Mouse (Mus musculus): Measurements from ENCODE around the gene Cst6.

The Cst6 gene

DNA sequence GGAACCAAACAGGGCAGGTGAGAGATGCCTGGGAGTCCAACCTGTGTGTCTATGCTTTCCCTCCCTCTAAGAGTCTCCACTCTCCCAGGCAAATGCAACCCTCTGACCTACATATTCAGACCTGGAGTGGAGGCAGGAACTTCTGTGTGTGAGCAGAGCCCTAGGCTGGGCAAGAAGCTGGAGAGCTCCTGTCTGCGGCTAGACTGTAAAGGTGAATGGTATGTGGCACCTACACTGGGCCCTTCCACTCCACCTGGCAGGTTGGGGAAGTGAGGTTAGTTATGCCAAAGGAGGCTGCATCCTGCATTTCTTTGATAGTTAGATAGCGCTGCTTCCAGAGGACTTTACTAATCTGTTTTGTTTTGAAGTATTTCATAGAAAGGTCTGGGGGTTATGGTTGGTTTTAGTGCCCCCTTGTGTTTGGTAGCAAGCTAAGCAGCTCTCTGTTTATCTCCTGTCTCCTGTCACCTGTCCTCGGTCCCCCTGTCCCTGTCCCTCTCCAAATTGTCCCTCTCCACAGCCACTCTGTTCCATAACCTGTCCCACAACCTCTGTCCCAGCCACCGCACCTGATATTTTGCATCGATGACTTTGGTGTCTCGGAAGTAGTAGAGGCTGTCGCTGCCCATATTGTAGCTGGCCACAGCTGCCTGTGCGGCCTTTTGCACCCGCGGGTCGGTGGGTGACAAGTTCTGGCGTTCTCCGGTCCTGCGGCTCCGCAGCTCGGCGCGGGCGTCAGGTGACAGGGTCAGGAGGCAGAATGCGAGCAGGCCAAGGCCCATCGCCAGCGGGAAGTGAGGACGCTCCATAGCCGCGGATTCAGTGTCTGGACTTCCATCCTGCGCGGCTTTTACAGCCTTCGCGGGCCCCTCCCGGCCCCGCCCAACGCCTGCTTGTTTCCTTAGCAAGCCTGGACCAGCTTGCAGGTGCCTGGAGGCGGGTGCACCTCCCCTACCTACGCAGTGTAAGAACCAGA lies 560 bp downstream of the Cst6 start:
- no peak for DNase-seq

DNA sequence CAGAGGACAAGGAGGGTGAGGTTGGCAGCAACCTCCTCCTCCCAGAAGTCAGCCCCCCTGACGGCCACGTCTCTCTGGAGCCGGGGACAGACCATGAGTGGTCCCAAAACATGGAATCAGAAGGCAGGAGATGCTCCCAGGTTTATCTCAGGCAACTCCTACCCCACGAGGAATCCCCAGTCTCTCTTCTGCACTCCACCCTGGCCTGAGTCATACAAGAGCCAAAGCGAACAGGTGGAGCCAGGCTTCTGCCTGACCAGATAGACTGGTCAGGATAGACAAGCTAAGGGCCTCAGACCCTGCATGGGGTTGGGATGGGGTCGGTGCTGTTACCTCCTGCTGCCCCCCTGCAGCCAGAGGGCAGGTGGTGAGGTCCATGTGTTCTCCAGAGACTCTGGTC lies 1.3 kb downstream of the Cst6 start:
- DNase-seq = no peak

DNA sequence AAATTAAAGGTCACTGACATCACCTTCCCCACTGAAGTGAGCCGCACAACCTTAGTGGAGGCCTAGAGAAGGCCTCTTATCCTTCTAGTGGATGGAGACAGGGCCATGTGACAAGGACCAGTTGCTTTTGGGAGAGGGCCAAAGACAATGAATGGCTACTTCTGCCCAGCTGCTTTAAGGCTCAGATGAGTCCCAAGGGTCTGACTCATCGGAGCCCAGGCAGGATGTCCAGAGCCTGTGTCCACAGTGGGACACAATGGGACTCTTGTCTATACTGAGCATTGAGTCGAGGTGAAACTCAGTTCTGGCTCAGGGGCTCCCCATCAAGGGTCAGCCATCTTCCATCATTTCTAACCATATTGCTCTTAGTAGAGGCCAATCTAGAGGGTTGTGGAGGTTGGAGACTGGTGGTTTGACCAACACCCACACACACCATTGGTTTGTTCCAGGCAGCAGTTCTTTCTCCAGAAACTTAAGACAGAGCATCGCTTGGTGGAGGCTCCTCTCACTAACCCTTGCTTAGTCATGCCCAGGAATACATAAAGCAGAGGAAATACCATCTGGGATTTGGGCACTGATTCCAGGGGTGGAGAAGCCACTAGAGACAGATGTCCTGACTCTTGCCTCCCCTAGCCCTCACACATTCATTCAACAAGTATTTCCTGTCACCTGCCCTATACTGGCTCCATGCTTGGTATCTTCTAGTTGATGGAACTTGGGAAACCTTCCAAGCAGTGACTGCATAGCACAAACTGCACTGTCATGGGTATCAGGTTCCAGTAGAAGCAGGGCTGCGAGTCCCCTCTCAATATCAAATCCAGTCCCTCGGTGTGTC lies 3.9 kb downstream of the Cst6 start:
- DNase-seq = no peak

DNA sequence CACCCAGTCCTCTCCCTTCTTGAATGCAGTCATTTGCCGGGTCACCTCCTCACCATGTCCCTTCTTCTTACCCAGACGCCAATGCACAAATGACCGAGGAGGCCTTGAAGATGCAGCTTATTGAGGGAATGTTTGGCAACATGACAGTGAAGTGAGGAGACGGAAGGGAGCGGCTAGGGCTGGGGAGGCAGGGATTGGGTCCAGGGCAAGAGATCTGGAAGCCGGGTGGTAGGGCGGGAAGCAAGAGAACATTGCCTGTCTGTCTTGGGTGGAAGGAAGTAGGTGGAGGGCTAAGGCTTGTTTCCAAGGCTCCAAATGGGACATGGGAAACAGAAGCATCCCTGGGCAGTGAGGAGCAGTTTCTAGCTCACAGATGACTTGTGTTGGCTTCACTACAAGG lies 8.0 kb downstream of the Cst6 start:
- no peak for DNase-seq

DNA sequence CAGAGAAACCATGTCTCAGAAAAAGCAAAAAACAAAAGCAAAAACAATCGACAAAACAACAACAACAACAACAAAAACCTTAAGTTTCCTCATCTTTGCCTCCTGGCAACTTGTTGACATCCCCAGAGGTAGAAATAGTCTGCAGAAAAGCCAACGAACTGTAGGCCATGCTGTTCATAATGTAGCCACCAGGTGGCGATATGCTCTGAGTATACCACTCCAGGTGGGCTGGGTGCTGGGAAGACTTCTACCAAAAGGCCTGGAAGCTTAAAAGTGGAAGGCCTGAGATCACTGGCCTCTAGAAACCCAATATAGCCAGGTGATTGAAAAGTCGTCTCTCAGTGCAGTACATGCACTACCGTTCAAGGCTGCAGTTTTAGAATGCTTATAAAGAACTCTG lies 11.4 kb downstream of the Cst6 start:
- DNase-seq = peak; percentile 37 to 53

DNA sequence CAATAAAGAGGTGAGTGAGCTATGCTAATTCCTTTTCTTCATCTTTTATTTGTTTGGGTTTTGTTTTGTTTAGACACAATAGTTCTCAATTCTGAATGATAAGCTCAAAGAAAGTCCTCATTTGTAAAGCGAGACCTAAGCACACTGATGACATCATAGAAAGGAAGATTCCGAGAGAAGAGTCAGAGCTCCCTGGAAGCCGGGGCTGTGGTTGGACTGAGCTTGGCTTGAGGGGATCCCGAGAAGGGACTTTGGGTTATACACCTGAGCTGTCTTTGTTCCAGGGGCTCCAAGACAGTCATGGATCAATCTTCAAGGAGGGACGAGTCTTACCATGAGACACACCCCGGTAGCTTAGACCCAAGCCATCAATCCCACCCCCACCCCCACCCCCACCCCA lies 13.9 kb downstream of the Cst6 start, which contains the start of gene Catsper1:
TSS of gene Catsper1 (plus strand) at position 301 of the 400 bp plus-strand sequence.
- no peak for DNase-seq

DNA sequence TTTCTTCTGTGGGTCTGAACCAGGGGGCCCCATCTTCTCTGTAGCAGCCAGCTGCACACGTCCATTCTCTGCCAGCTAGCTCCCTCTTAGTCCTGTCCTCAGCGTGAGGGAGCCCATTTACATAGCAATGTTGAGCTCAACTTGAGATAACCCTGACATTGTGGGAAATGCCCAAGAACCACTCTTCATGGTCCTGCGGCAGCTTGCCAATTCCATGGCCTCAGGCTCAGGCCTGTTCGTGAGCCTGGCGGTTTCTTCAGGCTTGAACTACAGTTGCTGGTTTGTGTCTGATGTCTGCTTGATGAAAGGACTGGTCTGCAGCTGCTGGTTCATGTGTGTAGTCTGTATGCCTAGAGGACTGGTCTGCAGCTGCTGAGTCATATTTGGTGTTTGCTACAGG lies 14.6 kb downstream of the Cst6 start:
- DNase-seq = no peak

DNA sequence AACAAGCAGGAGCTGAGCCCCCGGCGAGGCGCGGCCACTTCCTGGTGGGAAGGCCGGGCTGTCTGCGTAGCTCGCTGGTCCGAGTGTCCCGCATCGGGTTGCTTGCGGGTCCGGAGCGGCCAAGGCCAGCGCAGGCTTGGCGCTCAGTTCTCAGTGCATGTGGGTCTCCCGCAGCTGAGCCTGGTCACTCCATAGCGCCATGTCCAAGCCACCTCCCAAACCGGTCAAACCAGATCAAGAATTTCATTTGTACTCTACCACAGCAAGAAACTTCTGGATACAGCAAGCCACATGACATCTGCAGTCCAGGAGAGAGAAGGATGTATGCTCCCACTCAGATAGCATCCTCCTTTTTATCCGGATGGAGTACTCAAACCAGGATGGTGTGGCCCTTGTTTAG lies 21.4 kb downstream of the Cst6 start:
- no peak for DNase-seq

DNA sequence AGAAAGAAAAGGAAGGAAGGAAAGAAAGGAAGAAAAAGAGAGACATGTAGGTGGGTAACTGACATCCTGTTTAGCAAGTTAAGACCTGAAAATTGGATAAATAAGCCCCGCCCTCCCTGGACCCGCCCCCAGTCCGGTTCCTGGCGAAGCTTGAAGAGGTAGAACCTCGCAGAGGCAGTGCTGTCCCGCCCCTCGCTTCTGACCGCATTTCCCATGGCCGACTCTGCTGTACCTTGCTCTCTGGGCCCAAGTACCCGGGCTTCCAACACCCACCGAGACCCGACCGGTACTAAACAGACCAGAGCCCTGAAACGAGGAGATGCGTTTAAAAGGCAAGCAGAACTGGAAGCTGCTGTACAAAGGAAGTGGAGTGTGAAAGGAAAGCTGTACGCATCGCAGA lies 25.6 kb downstream of the Cst6 start:
- peak; percentile 35 to 39 for DNase-seq

DNA sequence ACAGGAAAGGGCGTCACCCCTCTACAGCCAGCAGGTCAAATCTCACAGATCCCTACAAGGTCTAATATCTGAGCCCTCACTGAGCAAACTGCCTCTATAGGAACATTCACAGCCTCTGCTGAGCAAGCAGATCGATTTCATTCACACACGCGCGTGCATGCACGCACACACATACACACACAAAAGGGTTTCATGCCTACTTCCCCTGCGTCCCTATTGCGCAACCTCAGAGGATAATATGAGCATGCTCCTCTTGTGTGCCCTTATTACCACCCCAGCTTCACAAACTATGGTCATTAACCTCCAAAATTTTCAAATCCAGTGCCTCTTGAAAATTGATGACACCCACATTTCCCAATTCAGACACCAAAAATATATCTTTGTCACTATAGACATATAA lies 36.2 kb downstream of the Cst6 start:
- DNase-seq = no peak

DNA sequence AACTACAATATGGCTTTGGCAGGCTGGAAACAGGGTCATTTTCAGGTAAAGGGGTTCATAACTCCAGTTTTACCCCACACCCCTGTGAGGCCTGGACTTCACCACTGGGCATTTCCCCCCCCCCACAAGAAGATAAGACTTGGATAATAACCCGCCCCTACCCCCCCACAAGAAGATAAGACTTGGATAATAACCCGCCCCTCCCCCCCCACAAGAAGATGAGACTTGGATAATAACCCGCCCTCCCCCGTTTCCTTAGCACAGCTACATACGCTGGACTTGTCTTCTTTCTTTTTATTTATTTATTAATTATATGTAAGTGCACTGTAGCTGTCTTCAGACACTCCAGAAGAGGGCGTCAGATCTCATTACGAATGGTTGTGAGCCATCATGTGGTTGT lies 40.3 kb downstream of the Cst6 start:
- DNase-seq = no peak

DNA sequence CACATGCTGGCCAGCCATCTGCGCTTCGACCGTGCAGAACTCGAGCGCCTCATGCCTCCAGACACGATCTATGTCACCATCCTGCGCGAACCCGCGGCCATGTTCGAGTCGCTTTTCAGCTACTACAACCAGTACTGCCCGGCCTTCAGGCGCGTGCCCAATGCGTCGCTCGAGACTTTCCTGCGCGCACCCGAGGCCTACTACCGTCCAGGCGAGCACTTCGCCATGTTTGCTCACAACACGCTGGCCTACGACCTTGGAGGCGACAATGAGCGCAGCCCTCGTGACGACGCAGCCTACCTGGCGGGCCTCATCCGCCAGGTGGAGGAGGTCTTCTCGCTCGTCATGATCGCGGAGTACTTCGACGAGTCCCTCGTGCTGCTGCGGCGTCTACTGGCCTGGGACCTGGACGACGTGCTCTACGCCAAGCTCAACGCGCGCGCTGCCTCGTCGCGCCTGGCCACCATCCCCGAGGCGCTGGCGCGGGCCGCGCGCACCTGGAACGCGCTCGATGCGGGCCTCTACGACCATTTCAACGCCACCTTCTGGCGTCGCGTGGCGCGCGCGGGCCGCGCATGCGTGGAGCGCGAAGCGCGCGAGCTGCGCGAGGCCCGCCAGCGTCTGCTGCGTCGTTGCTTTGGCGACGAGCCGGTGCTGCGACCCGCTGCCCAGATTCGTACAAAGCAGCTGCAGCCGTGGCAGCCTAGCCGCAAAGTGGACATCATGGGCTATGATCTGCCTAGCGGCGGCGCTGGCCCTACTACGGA lies 42.2 kb downstream of the Cst6 start:
- no peak for DNase-seq

DNA sequence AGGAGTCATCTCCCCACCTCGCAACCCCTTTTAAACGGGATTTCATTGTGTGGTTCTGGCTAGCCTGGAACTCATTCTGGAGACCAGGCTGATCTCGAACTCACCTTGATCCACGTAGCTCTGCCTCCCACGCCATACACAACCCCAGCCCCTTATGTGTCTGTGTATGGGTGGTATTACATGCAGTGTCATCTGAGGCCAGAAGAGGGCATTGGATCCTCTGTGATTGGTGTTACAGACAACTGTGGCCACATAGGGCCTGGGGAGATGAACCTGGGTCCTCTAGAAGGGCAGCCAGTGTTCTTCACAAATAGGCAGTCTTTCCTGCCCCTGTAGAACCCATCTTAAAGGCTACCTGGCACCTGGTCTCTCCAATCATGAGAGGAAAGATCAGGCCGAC lies 43.1 kb downstream of the Cst6 start:
- no peak for DNase-seq

DNA sequence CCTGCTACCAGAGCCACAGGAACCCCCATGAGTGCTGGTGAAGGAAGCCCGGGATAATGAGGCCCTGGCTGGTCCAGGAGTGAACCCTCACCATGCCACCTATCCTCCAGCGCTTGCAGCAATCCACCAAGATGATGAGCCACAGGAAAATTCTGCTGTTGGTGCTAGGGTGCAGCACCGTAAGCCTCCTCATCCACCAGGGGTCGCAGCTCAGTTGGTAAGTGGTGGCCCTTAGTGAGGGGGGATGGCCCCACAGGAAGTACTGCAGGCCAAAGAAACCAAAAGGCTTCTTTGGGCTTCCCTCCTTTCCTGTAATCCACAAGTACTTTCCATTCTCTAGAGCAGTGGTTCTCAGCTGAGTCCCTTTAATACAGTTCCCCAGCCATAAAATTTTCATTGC lies 46.9 kb downstream of the Cst6 start:
- peak; percentile 56 to 57 for DNase-seq

DNA sequence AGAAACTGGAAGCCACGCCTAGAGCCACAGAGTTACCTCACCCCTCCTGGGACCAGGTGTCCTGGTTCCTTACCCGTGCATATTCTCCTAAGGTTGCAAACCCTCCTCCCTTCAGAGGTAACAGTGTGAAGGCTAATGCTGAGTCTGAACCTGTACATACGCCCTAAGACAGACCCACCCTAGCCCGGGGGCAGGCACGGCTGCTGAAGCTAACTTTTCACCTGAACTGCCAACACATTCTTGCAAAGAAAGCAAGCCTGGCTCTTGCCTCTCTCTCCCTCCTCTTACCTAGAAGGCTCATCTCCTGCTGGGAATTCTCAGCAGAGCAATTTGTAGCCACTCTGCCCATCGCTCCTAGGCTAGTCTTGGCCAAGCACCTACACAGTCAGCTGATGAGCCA lies 48.8 kb downstream of the Cst6 start:
- DNase-seq = no peak

DNA sequence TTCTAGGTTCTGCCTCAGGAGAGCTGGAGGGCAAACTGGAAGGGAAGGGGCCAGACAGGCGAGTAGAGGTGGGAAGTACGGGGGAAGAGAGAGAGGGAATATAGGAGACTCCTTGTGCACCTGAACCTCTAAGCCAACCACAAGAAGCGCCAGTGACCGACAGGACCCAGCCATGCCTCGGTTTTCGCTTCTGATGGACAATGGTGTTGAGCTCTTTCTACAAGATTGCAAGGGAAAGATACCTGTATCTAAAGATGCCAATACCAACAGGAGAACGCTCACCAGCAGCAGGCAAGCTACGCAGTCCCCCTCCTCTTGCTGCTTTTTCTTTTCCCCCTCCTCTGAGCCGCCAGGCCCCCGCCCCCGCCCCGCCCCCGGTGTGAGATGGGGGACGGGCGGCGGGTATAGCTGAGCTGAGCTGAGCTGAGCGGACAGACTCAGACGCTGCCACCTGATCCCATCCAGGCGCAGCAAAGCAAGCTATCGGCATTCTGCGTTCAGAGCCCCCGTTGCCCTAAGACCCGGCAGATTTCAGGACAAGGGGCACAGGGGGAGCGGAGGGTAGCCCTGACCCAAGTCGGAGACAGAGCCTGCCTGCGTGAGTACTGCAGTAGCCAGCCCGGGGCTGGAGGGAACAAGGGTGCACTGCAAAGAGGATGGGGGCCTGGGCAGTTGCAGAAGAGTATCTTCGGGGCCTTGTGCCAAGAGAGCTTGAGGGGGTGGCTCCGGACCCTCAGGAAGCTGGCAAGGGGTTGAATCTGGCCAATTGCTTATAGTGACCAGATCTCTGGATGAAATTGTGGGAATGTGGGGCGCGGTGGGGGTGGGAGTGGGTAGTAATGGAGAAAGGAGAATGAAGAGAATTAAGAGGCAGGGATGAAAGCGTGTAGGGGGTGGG lies 51.2 kb downstream of the Cst6 start, which contains the start of gene Gal3st3:
TSS of gene Gal3st3 (plus strand) at position 429 of the 898 bp plus-strand sequence.
- no peak for DNase-seq

DNA sequence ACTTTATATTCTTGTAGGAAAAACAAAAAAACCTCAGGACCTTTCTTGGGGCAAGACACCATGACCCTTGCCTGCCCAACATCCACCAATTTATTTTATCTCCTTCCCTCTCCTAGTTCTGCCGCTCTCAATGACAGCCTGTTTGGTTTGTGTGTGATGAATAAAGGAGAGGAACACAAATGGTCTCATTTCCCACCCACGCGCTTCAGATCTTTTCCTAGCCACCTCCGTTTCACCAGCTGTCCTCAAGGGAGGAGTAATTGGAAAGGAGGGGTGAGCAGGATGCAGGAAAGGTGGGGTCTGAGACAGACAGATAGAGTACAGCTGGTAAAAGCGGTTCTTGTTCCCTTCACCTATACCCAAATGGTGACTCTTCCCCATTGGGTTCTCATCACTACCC lies 52.7 kb downstream of the Cst6 start:
- no peak for DNase-seq

DNA sequence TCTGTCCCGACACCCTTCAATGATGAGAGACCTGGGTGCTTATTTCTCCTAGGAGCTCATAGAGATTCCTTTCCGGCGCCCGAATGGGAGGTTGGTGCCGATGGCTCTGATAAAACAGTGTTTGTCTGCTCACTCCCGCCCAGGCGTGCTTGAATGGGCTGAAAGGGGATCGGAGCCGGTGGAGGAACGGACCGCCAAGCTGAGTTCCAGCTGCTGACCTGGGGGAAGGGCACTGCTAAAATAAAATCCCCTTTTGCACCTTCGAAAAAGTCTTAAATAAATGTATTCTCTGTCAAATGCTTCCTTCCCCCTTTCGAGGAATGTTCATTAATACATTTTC lies 53.7 kb downstream of the Cst6 start:
- DNase-seq = no peak

DNA sequence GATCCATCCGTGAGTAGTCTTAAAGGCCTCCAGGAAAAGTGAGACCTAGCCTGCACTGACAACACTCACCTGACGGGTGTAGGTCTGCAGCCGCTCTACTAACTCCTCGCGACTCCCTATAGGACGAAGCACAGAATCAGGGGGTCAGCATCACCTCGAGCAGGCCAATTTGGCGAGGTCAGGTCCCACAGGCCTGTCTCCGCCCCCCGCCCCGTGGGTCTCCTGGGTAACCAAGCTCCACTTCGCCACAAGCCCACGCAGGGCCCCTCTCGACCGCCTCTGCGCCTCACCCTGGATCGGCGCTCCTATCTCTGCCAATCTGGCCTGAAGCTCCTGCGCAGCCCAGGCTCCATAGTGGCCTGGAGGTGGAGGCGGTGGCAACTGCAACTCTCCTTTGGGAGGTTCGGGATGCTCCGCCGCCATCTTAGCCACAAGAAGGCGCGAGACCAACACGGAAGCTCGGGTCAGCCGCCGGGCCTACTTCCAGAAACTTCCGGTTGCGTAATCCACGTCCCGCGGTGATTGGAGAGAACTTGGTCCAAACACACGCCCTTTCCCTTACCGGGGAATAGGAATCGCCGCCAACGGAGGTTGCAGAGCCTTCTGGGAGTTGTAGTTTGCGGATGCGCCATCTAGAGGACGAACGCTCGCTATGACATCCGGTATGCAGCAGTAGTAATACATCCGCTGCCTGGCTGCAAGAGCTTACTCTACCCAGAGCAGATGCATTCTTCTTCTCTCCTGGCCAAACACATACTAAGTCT lies 54.2 kb downstream of the Cst6 start, which contains the start of gene Sf3b2:
TSS of gene Sf3b2 (minus strand) at position 484 of the 764 bp plus-strand sequence.
- peak; percentile 97 to 98 for DNase-seq

All from thymus, adult 18-20 months (tissue).